Mouse (Mus musculus): Measurements from ENCODE around the gene Pcare. TPM values are rescaled to one million over a fixed set of nuclear protein-coding genes. Genes with fewer than 3 reads are reported as not detected.

Pcare gene
- total and polyA plus RNA-seq, 3 experiments, result not detected

- Histone ChIP-seq H3K27me3 (replicated peaks) (no peaks in the 10 kb centered on the region), H3K9me3 (replicated peaks; ENCODE audit: low read length) (peaks cover 9% of the 10 kb centered on the region), H3K79me2 (replicated peaks; ENCODE audit: control insufficient read depth, extremely low read depth, insufficient read depth, poor library complexity, severe bottlenecking) (no peaks in the 10 kb centered on the region), H3K27ac (ENCODE audit: insufficient read depth, low read depth) (no peak overlapping the region), H3K4me3 (replicated peaks in 1 of 3; ENCODE audit: low read depth in 2 of 3, low read length in 2 of 3, poor library complexity in 1 of 3) (no peak overlapping the region), H3K9ac (ENCODE audit: insufficient read depth, low read depth) (no peak overlapping the region), H3K4me2 (ENCODE audit: insufficient read depth, low read depth, poor library complexity, severe bottlenecking) (no peak overlapping the region), H3K4me1 (ENCODE audit: control insufficient read depth in 1 of 2, insufficient read depth in 2 of 2) (no peaks in the 10 kb centered on the region), H3K36me3 (replicated peaks in 1 of 2; ENCODE audit: control insufficient read depth in 1 of 2, insufficient read depth in 1 of 2, low read length in 1 of 2) (no peaks in the 10 kb centered on the region)
- TF ChIP-seq MYC (IDR thresholded peaks at IDR 0.05; ENCODE audit: low read depth, low read length), result no peak
- no peak for TF ChIP-seq ZNF384 (IDR thresholded peaks at IDR 0.05; ENCODE audit: low read depth, low read length)
- no peak for TF ChIP-seq PAX5 (IDR thresholded peaks at IDR 0.05; ENCODE audit: low read length)
- no peak for TF ChIP-seq MAFK (IDR thresholded peaks at IDR 0.05; ENCODE audit: insufficient replicate concordance, low read length)
- TF ChIP-seq UBTF (IDR thresholded peaks at IDR 0.05; ENCODE audit: low read depth, low read length), result no peak
- TF ChIP-seq HCFC1 (IDR thresholded peaks at IDR 0.05; ENCODE audit: low read depth, low read length), result no peak
- TF ChIP-seq CHD2 (IDR thresholded peaks at IDR 0.05; ENCODE audit: low read length), result no peak
- no peak for TF ChIP-seq JUN (IDR thresholded peaks at IDR 0.05; ENCODE audit: insufficient read depth, low read depth, low read length)
- no peak for TF ChIP-seq ELF1 (IDR thresholded peaks at IDR 0.05; ENCODE audit: low read depth, low read length)
- no peak for TF ChIP-seq E2F4 (IDR thresholded peaks at IDR 0.05; ENCODE audit: insufficient replicate concordance, low read depth, low read length)
- TF ChIP-seq CHD1 (IDR thresholded peaks at IDR 0.05; ENCODE audit: low read depth, low read length), result no peak
- TF ChIP-seq SIN3A (IDR thresholded peaks at IDR 0.05; ENCODE audit: low read length), result no peak
- TF ChIP-seq TBP (conservative IDR thresholded peaks at IDR 0.05; ENCODE audit: low read depth, low read length), result no peak
- TF ChIP-seq GABPA (IDR thresholded peaks at IDR 0.05; ENCODE audit: insufficient replicate concordance, low read depth, low read length), result no peak
- TF ChIP-seq RAD21 (IDR thresholded peaks at IDR 0.05; ENCODE audit: low read depth, low read length), result no peak
- no peak for TF ChIP-seq BHLHE40 (IDR thresholded peaks at IDR 0.05; ENCODE audit: low read depth, low read length)
- TF ChIP-seq IRF4 (IDR thresholded peaks at IDR 0.05; ENCODE audit: low read depth, low read length), result no peak
- no peak for DNase-seq (ENCODE audit: extremely low read depth)
- dilution Hi-C loops (cut with MboI; ENCODE audit: extremely low pct_ligation_motif_present, extremely low pct_unique_long_range_greater_than_20kb, low sequenced_read_pairs), result no loop called here
- in situ Hi-C loops (cut with MboI; ENCODE audit: low pct_ligation_motif_present, low pct_unique_long_range_greater_than_20kb, low sequenced_read_pairs), result no loop called here
Measured at GRCm38 (mm10) chr17:71780490-71780889, 27.8 kb upstream of the Pcare start.

DNA sequence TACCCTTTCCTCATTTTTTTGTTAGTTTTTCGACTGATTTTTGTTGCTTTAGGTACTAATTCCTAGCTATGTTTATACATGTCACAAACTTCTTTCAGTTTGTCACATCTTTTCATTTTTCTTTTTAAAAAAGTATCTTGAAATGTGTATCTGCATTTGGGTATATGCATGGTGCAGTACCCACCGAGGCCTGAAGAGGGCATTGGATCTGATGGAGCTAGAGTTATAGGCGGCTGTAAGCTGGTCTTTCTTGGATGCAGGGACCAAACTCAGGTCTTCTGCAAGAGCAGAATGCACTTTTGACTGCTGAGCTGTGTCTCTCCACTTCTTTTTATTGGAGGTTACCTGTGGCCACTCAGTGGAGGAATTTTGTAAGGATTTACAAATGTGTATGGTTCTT, 26.0 kb upstream of the Pcare start:
- Histone ChIP-seq H3K9me3 (replicated peaks; ENCODE audit: low read length) (peaks cover 9% of the 10 kb centered on the region), H3K4me3 (replicated peaks in 1 of 3; ENCODE audit: low read depth in 2 of 3, low read length in 2 of 3, poor library complexity in 1 of 3) (no peak overlapping the region), H3K79me2 (replicated peaks; ENCODE audit: control insufficient read depth, extremely low read depth, insufficient read depth, poor library complexity, severe bottlenecking) (no peaks in the 10 kb centered on the region), H3K4me1 (ENCODE audit: control insufficient read depth in 1 of 2, insufficient read depth in 2 of 2) (no peaks in the 10 kb centered on the region), H3K36me3 (replicated peaks in 1 of 2; ENCODE audit: control insufficient read depth in 1 of 2, insufficient read depth in 1 of 2, low read length in 1 of 2) (no peaks in the 10 kb centered on the region), H3K27me3 (replicated peaks) (no peaks in the 10 kb centered on the region), H3K9ac (ENCODE audit: insufficient read depth, low read depth) (no peak overlapping the region), H3K27ac (ENCODE audit: insufficient read depth, low read depth) (no peak overlapping the region), H3K4me2 (ENCODE audit: insufficient read depth, low read depth, poor library complexity, severe bottlenecking) (no peak overlapping the region)
- TF ChIP-seq NRF1 (IDR thresholded peaks at IDR 0.05; ENCODE audit: low read depth, low read length) (no peak), CTCF (conservative IDR thresholded peaks at IDR 0.05 in 1 of 2, IDR thresholded peaks at IDR 0.05 in 1 of 2; ENCODE audit: low read depth in 2 of 2, low read length in 2 of 2) (peak; percentile 21 to 43; a peak in 2 of 4 replicates)
- no peak for DNase-seq (ENCODE audit: extremely low read depth)
- dilution Hi-C loops (cut with MboI; ENCODE audit: extremely low pct_ligation_motif_present, extremely low pct_unique_long_range_greater_than_20kb, low sequenced_read_pairs), result no loop called here
- in situ Hi-C loops (cut with MboI; ENCODE audit: low pct_ligation_motif_present, low pct_unique_long_range_greater_than_20kb, low sequenced_read_pairs), result no loop called here

Data from CH12.LX (cell line).